Mouse (Mus musculus) kidney, embryonic 15.5 days (tissue): ENCODE data around the gene Zfp420. TPM values are rescaled to one million over a fixed set of nuclear protein-coding genes. Genes with fewer than 3 reads are reported as not detected.
A peak's percentile ranks its signal among the peaks of the same experiment; 100 is the strongest.

ENCODE experiments used
- ATAC-seq: fragments of 200-750 bp; cut with Nextera tagmentation; replicated peaks from 2 replicates; pipeline ENCODE4 v1.8.0; 2017; ENCODE audit warnings: moderate TSS enrichment; ENCODE audit not compliant: low FRiP score
- H3K27ac ChIP-seq: fragments of 300-500 bp; sonication (generic); 2 replicates; pipeline ENCODE4 v1.5.1; 2015; ENCODE audit warnings: mild to moderate bottlenecking, inconsistent platforms
- H3K27me3 ChIP-seq: fragments of 300-500 bp; sonication (generic); 2 replicates; pipeline ENCODE4 v1.6.1; 2015; ENCODE audit warnings: inconsistent platforms
- H3K36me3 ChIP-seq: fragments of 300-500 bp; sonication (generic); 2 replicates; pipeline ENCODE4 v1.6.1; 2015; ENCODE audit warnings: inconsistent platforms
- H3K4me1 ChIP-seq: fragments of 300-500 bp; sonication (generic); 2 replicates; pipeline ENCODE4 v1.6.1; 2015; ENCODE audit warnings: inconsistent platforms
- H3K4me2 ChIP-seq: fragments of 300-500 bp; sonication (generic); 2 replicates; pipeline ENCODE4 v1.6.1; 2015; ENCODE audit warnings: moderate library complexity, mild to moderate bottlenecking, inconsistent platforms
- H3K4me3 ChIP-seq: fragments of 300-500 bp; sonication (generic); replicated peaks from 2 replicates; pipeline ENCODE4 v1.5.1; 2015; ENCODE audit warnings: mild to moderate bottlenecking, inconsistent platforms
- H3K9ac ChIP-seq: fragments of 300-500 bp; sonication (generic); 2 replicates; pipeline ENCODE4 v1.6.1; 2015; ENCODE audit warnings: mild to moderate bottlenecking, inconsistent platforms
- H3K9me3 ChIP-seq: fragments of 300-500 bp; sonication (generic); replicated peaks from 2 replicates; pipeline ENCODE4 v1.6.1; 2016; ENCODE audit warnings: inconsistent platforms
- WGBS: fragments of 180-500 bp; shearing (Covaris S2); methylation state at CpG from one replicate; pipeline ENCODE4 v1.1.7; 2015; ENCODE audit warnings: mixed read lengths; 5-methylcytosine and 5-hydroxymethylcytosine counted together
- polyA plus RNA-seq: library from polyadenylated mRNA; unstranded; fragments of >200 nt; fragmentation: Nextera tagmentation; extraction: Ambion mirVana; gene quantifications from 2 replicates; pipeline ENCODE4 v1.2.1, GENCODE M21; 2015

Gene Zfp420
- 7.5 and 7.8 TPM in 2 replicates for polyA plus RNA-seq

GRCm38 (mm10) chr7:29859532-29860517 lies at the start of gene Zfp420:
TSS of gene Zfp420 (plus strand) at chr7:29859979.
- Histone ChIP-seq H3K27ac (no peak within 1 kb of the TSS), H3K4me3 (peak within 1 kb of the TSS; percentile 59), H3K27me3 (no peaks in the 10 kb centered on the region), H3K36me3 (peaks cover 6% of the 10 kb centered on the region), H3K4me1 (peaks cover 7% of the 10 kb centered on the region), H3K9ac (peak within 1 kb of the TSS; percentile 43), H3K9me3 (no peaks in the 10 kb centered on the region), H3K4me2 (peak within 1 kb of the TSS; percentile 65)
- 5% methylated on average over 32 of the region's 32 CpGs for WGBS
- ATAC-seq: peak; percentile 98

GRCm38 (mm10) chr7:29812244-29812643 lies 47.5 kb upstream of the Zfp420 start:
- no peak overlapping the region for H3K27ac ChIP-seq
- WGBS: 97% methylated on average over 1 of the region's 1 CpGs
- H3K4me2 ChIP-seq: no peak overlapping the region
- H3K4me1 ChIP-seq: peaks cover 18% of the 10 kb centered on the region
- peaks cover 4% of the 10 kb centered on the region; the same call in 1 of the 2 replicates for H3K9me3 ChIP-seq
- no peaks in the 10 kb centered on the region for H3K36me3 ChIP-seq
- no peak overlapping the region for H3K9ac ChIP-seq
- H3K4me3 ChIP-seq: no peak overlapping the region
- no peak for ATAC-seq
- H3K27me3 ChIP-seq: no peaks in the 10 kb centered on the region

GRCm38 (mm10) chr7:29814381-29814780 lies 45.4 kb upstream of the Zfp420 start:
- Histone ChIP-seq H3K27me3 (no peaks in the 10 kb centered on the region), H3K36me3 (no peaks in the 10 kb centered on the region), H3K4me3 (no peak overlapping the region), H3K4me1 (peaks cover 29% of the 10 kb centered on the region), H3K9me3 (peaks cover 4% of the 10 kb centered on the region; the same call in 1 of the 2 replicates), H3K9ac (no peak overlapping the region), H3K27ac (no peak overlapping the region), H3K4me2 (no peak overlapping the region)
- 91% methylated on average over 2 of the region's 2 CpGs for WGBS
- no peak for ATAC-seq

- Histone ChIP-seq H3K9me3 (no peaks in the 10 kb centered on the region), H3K9ac (peak overlapping the region; percentile 69), H3K27me3 (no peaks in the 10 kb centered on the region), H3K4me3 (peak overlapping the region; percentile 80), H3K36me3 (no peaks in the 10 kb centered on the region), H3K4me1 (peaks cover 31% of the 10 kb centered on the region), H3K27ac (peak overlapping the region; percentile 69), H3K4me2 (peak overlapping the region; percentile 83)
- 3% methylated on average over 12 of the region's 12 CpGs for WGBS
- peak; percentile 57 for ATAC-seq
Measured at GRCm38 (mm10) chr7:29815061-29815784, 44.6 kb upstream of the Zfp420 start.

GRCm38 (mm10) chr7:29815910-29816429 lies 43.8 kb upstream of the Zfp420 start, which contains the start of gene Zfp790:
TSS of gene Zfp790 (plus strand) at chr7:29816114.
- H3K9me3 ChIP-seq: no peaks in the 10 kb centered on the region
- peak within 1 kb of the TSS; percentile 83 for H3K4me2 ChIP-seq
- peak within 1 kb of the TSS; percentile 95 for H3K27ac ChIP-seq
- H3K36me3 ChIP-seq: peaks cover 5% of the 10 kb centered on the region
- no peaks in the 10 kb centered on the region for H3K27me3 ChIP-seq
- ATAC-seq: peak; percentile 97
- H3K4me3 ChIP-seq: peak within 1 kb of the TSS; percentile 80
- peak within 1 kb of the TSS; percentile 69 for H3K9ac ChIP-seq
- under 1% methylated on average over 26 of the region's 26 CpGs for whole genome bisulfite sequencing
- peaks cover 31% of the 10 kb centered on the region for H3K4me1 ChIP-seq

GRCm38 (mm10) chr7:29818619-29819254 lies 41.0 kb upstream of the Zfp420 start:
- Histone ChIP-seq H3K27me3 (no peaks in the 10 kb centered on the region), H3K36me3 (peaks cover 31% of the 10 kb centered on the region), H3K4me3 (peak overlapping the region; percentile 65), H3K27ac (peak overlapping the region; percentile 33), H3K4me1 (peaks cover 31% of the 10 kb centered on the region), H3K9ac (peak overlapping the region; percentile 65), H3K4me2 (peak overlapping the region; percentile 64), H3K9me3 (no peaks in the 10 kb centered on the region)
- peak; percentile 59 for ATAC-seq
- 2% methylated on average over 12 of the region's 12 CpGs for WGBS

- no peaks in the 10 kb centered on the region for H3K9me3 ChIP-seq
- no peak overlapping the region for H3K9ac ChIP-seq
- H3K4me1 ChIP-seq: no peaks in the 10 kb centered on the region
- no peak overlapping the region for H3K4me2 ChIP-seq
- ATAC-seq: no peak
- H3K27ac ChIP-seq: no peak overlapping the region
- no peaks in the 10 kb centered on the region for H3K27me3 ChIP-seq
- H3K4me3 ChIP-seq: no peak overlapping the region
- peaks cover 92% of the 10 kb centered on the region for H3K36me3 ChIP-seq
- WGBS: 88% methylated on average over 12 of the region's 12 CpGs
Measured at GRCm38 (mm10) chr7:29828001-29828400, 31.8 kb upstream of the Zfp420 start.

GRCm38 (mm10) chr7:29829804-29830203 lies 30.0 kb upstream of the Zfp420 start:
- 56% methylated on average over 12 of the region's 12 CpGs for WGBS
- no peak overlapping the region for H3K4me3 ChIP-seq
- ATAC-seq: no peak
- no peaks in the 10 kb centered on the region for H3K27me3 ChIP-seq
- no peak overlapping the region for H3K9ac ChIP-seq
- no peaks in the 10 kb centered on the region for H3K4me1 ChIP-seq
- H3K9me3 ChIP-seq: no peaks in the 10 kb centered on the region
- no peak overlapping the region for H3K27ac ChIP-seq
- no peak overlapping the region for H3K4me2 ChIP-seq
- H3K36me3 ChIP-seq: peaks cover 84% of the 10 kb centered on the region

GRCm38 (mm10) chr7:29836816-29837215 lies 23.0 kb upstream of the Zfp420 start:
- H3K27me3 ChIP-seq: no peaks in the 10 kb centered on the region
- H3K4me2 ChIP-seq: no peak overlapping the region
- H3K9ac ChIP-seq: no peak overlapping the region
- H3K36me3 ChIP-seq: peaks cover 21% of the 10 kb centered on the region
- H3K4me3 ChIP-seq: no peak overlapping the region
- WGBS: 92% methylated on average over 1 of the region's 1 CpGs
- H3K9me3 ChIP-seq: no peaks in the 10 kb centered on the region
- no peak for ATAC-seq
- H3K4me1 ChIP-seq: no peaks in the 10 kb centered on the region
- no peak overlapping the region for H3K27ac ChIP-seq

- no peaks in the 10 kb centered on the region for H3K27me3 ChIP-seq
- H3K4me3 ChIP-seq: no peak overlapping the region
- no peak overlapping the region for H3K4me2 ChIP-seq
- H3K9ac ChIP-seq: no peak overlapping the region
- no peaks in the 10 kb centered on the region for H3K9me3 ChIP-seq
- WGBS: 80% methylated on average over 3 of the region's 3 CpGs
- H3K36me3 ChIP-seq: peaks cover 12% of the 10 kb centered on the region
- H3K27ac ChIP-seq: no peak overlapping the region
- ATAC-seq: no peak
- no peaks in the 10 kb centered on the region for H3K4me1 ChIP-seq
Measured at GRCm38 (mm10) chr7:29839256-29839655, 20.5 kb upstream of the Zfp420 start.

GRCm38 (mm10) chr7:29842105-29842504 lies 17.7 kb upstream of the Zfp420 start:
- H3K27me3 ChIP-seq: no peaks in the 10 kb centered on the region
- H3K4me2 ChIP-seq: no peak overlapping the region
- no peak for ATAC-seq
- no peak overlapping the region for H3K4me3 ChIP-seq
- H3K4me1 ChIP-seq: no peaks in the 10 kb centered on the region
- no peak overlapping the region for H3K9ac ChIP-seq
- peaks cover 40% of the 10 kb centered on the region for H3K36me3 ChIP-seq
- 93% methylated on average over 1 of the region's 1 CpGs for WGBS
- no peak overlapping the region for H3K27ac ChIP-seq
- H3K9me3 ChIP-seq: no peaks in the 10 kb centered on the region
